Mouse (Mus musculus) stomach, adult 2 months (tissue): ENCODE results near the gene Cep152. TPM values are rescaled to one million over a fixed set of nuclear protein-coding genes. Genes with fewer than 3 reads are reported as not detected.

Source experiments
- polyA plus RNA-seq: library from polyadenylated mRNA; depleted of rRNA; stranded (reverse); fragments of >200 nt; gene quantifications from 2 replicates; pipeline ENCODE4 v1.2.3, GENCODE M21; 2012; rRNA removed

The Cep152 gene
- 0.19 and 0.26 TPM in 2 replicates for polyA plus RNA-seq

GRCm38 (mm10) chr2:125624837-125625351, at the start of gene Cep152:
Gene Cep152, minus strand, starts transcription at chr2:125625113.

GRCm38 (mm10) chr2:125672957-125673631, 48.2 kb upstream of the Cep152 start, which contains the start of gene Eid1:
Gene Eid1, plus strand, starts transcription at chr2:125673095.

Other genes starting within 250 kb of the Cep152 start
- gene Gm9913, start 120.0 kb downstream of the Cep152 start, polyA plus RNA-seq = 0.03 TPM in 1 of 2 replicates, not detected in the other
- gene Fbn1, start 117.1 kb downstream of the Cep152 start, polyA plus RNA-seq = 3.7 and 4.7 TPM in 2 replicates
- gene Eid1, start 48.0 kb upstream of the Cep152 start, polyA plus RNA-seq = 4.2 and 8.8 TPM in 2 replicates
- 0.15 and 0.34 TPM in 2 replicates for gene Shc4, start 99.0 kb upstream of the Cep152 start, polyA plus RNA-seq
- gene Secisbp2l, start 157.8 kb upstream of the Cep152 start, polyA plus RNA-seq = 2.7 and 3.2 TPM in 2 replicates
- gene Galk2, start 234.0 kb upstream of the Cep152 start, polyA plus RNA-seq = 6.5 and 6.6 TPM in 2 replicates
- gene Cops2, start 234.0 kb upstream of the Cep152 start, polyA plus RNA-seq = 0.27 and 0.51 TPM in 2 replicates